Mouse (Mus musculus) lung, postnatal 0 days (tissue): ENCODE results near the gene Scn4a. TPM values are rescaled to one million over a fixed set of nuclear protein-coding genes. Genes with fewer than 3 reads are reported as not detected.

ENCODE experiments used
- ATAC-seq: fragments of 200-750 bp; cut with Nextera tagmentation; 2 replicates; pipeline ENCODE4 v1.8.0; 2017; ENCODE audit warnings: moderate library complexity
- DNase-seq: peaks from one replicate; pipeline ENCODE4 v3.0.0-alpha.2; 2016; ENCODE audit warnings: low spot score
- H3K27ac ChIP-seq: fragments of 300-500 bp; sonication (generic); 2 replicates; pipeline ENCODE4 v1.5.1; 2014; ENCODE audit warnings: antibody characterized with exemption, mild to moderate bottlenecking, low read length, mixed read lengths
- H3K27me3 ChIP-seq: fragments of 300-500 bp; sonication (generic); replicated peaks from 2 replicates; pipeline ENCODE4 v1.6.1; 2014; ENCODE audit warnings: low read length, mixed read lengths; ENCODE audit not compliant: insufficient read depth
- H3K36me3 ChIP-seq: fragments of 300-500 bp; sonication (generic); 2 replicates; pipeline ENCODE4 v1.6.1; 2014; ENCODE audit warnings: low read length, mixed read lengths; ENCODE audit not compliant: insufficient read depth
- H3K4me1 ChIP-seq: fragments of 300-500 bp; sonication (generic); 2 replicates; pipeline ENCODE4 v1.6.1; 2014; ENCODE audit warnings: antibody characterized with exemption, low read depth, low read length, mixed read lengths; ENCODE audit not compliant: insufficient read depth
- H3K4me2 ChIP-seq: fragments of 300-500 bp; sonication (generic); replicated peaks from 2 replicates; pipeline ENCODE4 v1.6.1; 2014; ENCODE audit warnings: low read depth, mild to moderate bottlenecking, low read length, moderate library complexity, mixed read lengths
- H3K4me3 ChIP-seq: fragments of 300-500 bp; sonication (generic); 2 replicates; pipeline ENCODE4 v1.5.1; 2014; ENCODE audit warnings: low read depth, low read length
- H3K9ac ChIP-seq: fragments of 300-500 bp; sonication (generic); replicated peaks from 2 replicates; pipeline ENCODE4 v1.6.1; 2014; ENCODE audit warnings: low read depth, mild to moderate bottlenecking
- H3K9me3 ChIP-seq: fragments of 300-500 bp; sonication (generic); 2 replicates; pipeline ENCODE4 v1.6.1; 2016; ENCODE audit warnings: low read length, mixed read lengths
- CTCF ChIP-seq: IDR thresholded peaks from 2 replicates; pipeline ENCODE4 v1.5.1; 2016; ENCODE audit warnings: antibody characterized with exemption, mild to moderate bottlenecking
- EP300 ChIP-seq: IDR thresholded peaks from 2 replicates; pipeline ENCODE4 v1.6.1; 2016; ENCODE audit warnings: antibody characterized with exemption, mild to moderate bottlenecking, control low read depth
- WGBS: fragments of 180-500 bp; shearing (Covaris S2); extraction: QIAGEN DNeasy Blood & Tissue Kit; methylation state at CpG from one replicate; pipeline ENCODE4 v1.1.7; 2014; 5-methylcytosine and 5-hydroxymethylcytosine counted together
- polyA plus RNA-seq: library from polyadenylated mRNA; unstranded; fragments of >200 nt; fragmentation: Nextera tagmentation; extraction: Ambion mirVana; gene quantifications from 2 replicates; pipeline ENCODE4 v1.2.1, GENCODE M21; 2015

Scn4a gene
- polyA plus RNA-seq, 1 experiment from 2014 or later, result 0.04 TPM

DNA sequence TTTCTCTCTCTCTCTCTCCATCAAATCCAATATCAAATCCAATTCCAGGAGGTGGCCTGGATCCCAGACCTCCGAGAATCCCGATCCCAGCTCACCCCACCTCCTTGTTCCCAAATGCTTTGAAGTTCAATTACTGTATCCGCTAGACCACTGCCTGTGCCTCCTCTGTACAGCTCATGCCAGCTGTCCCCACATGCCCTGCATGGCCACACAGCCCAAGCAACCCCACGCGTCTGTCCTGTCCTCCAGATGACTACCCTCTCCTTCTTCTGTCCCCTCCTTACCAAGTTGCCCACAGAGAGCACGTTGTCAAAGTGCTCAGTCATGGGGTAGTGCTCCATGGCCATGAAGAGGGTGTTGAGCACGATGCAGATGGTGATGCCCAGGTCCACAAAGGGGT is 14.2 kb downstream of the Scn4a start:
- DNase-seq (no peak), ATAC-seq (no peak)
- TF ChIP-seq CTCF, result no peak
- no peak for TF ChIP-seq EP300
- H3K9me3 ChIP-seq, result no peaks in the 10 kb centered on the region
- WGBS, result 77% methylated on average over 7 of the region's 7 CpGs
- H3K9ac ChIP-seq, result no peak overlapping the region
- no peaks in the 10 kb centered on the region for H3K4me1 ChIP-seq
- no peaks in the 10 kb centered on the region for H3K36me3 ChIP-seq
- H3K4me2 ChIP-seq, result no peak overlapping the region
- H3K27ac ChIP-seq, result no peak overlapping the region
- no peaks in the 10 kb centered on the region for H3K27me3 ChIP-seq
- no peak overlapping the region for H3K4me3 ChIP-seq

GRCm38 (mm10) chr11:106338029-106338428 is 15.1 kb downstream of the Scn4a start:
- TF ChIP-seq CTCF, result no peak
- no peak for TF ChIP-seq EP300
- Histone ChIP-seq H3K4me2 (no peak overlapping the region), H3K27ac (no peak overlapping the region), H3K9ac (no peak overlapping the region), H3K9me3 (no peaks in the 10 kb centered on the region), H3K4me1 (no peaks in the 10 kb centered on the region), H3K36me3 (no peaks in the 10 kb centered on the region), H3K4me3 (no peak overlapping the region), H3K27me3 (no peaks in the 10 kb centered on the region)
- WGBS, result 74% methylated on average over 5 of the region's 5 CpGs
- DNase-seq (no peak), ATAC-seq (no peak)

DNA sequence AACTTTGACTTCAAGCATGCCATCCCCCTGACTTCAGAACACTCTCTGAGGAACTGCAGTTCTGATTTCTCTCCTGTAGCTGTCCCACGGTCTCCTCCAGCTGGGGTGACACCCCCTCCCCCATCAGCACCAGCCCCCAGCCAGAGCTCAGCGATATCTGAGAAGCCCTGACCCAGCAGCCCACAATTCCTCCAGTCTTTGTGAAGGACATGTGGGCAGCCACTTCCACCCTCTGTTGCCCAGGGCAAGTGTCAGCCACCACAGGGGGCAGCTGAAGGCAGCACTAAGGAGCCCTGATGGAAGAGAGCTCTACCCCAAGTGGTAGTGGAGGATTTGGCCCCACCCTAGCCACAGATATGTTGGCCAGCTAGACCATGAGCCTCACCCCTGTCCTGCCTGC is 19.0 kb downstream of the Scn4a start:
- Histone ChIP-seq H3K36me3 (no peaks in the 10 kb centered on the region), H3K4me3 (no peak overlapping the region), H3K4me2 (no peak overlapping the region), H3K9ac (no peak overlapping the region), H3K9me3 (no peaks in the 10 kb centered on the region), H3K4me1 (no peaks in the 10 kb centered on the region), H3K27ac (no peak overlapping the region), H3K27me3 (no peaks in the 10 kb centered on the region)
- WGBS, result 9% methylated on average over 2 of the region's 2 CpGs
- no peak for TF ChIP-seq CTCF
- no peak for TF ChIP-seq EP300
- DNase-seq, result no peak
- no peak for ATAC-seq

- H3K9ac ChIP-seq, result no peak overlapping the region
- H3K4me3 ChIP-seq, result no peak overlapping the region
- no peak overlapping the region for H3K27ac ChIP-seq
- H3K4me2 ChIP-seq, result no peak overlapping the region
- DNase-seq (no peak), ATAC-seq (no peak)
- H3K36me3 ChIP-seq, result no peaks in the 10 kb centered on the region
- no peaks in the 10 kb centered on the region for H3K9me3 ChIP-seq
- H3K27me3 ChIP-seq, result no peaks in the 10 kb centered on the region
- no peaks in the 10 kb centered on the region for H3K4me1 ChIP-seq
- 29% methylated on average over 4 of the region's 4 CpGs for WGBS
- no peak for TF ChIP-seq CTCF
- no peak for TF ChIP-seq EP300
These were observed 20.6 kb downstream of the Scn4a start for GRCm38 (mm10) chr11:106332458-106332857.

DNA sequence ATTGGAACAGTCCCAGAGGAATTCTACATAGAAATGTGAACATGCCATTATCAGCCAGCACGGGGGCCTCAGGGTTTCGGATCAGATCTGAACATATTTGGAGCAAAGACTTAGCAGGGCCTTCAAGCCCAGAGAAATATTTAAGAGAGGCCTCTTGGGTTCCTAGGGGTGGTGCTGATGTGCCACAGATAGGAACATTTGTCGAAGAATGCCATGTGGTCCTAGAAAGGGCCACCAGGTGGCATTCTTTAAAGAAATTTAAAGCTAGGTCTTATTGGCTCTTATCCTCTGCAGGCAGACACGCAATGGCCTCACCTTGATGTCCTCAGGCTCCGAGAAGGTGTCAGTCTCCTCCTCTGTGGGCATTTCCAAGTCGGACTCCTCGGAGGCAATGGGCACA is 23.4 kb downstream of the Scn4a start:
- DNase-seq (peak; percentile 75), ATAC-seq (peak; percentile 71)
- 34% methylated on average over 7 of the region's 7 CpGs for WGBS
- no peak overlapping the region for H3K27ac ChIP-seq
- H3K36me3 ChIP-seq, result no peaks in the 10 kb centered on the region
- no peak overlapping the region for H3K4me2 ChIP-seq
- no peaks in the 10 kb centered on the region for H3K9me3 ChIP-seq
- TF ChIP-seq EP300 (no peak), CTCF (peak; percentile 78)
- H3K4me1 ChIP-seq, result no peaks in the 10 kb centered on the region
- H3K9ac ChIP-seq, result no peak overlapping the region
- no peak overlapping the region for H3K4me3 ChIP-seq
- no peaks in the 10 kb centered on the region for H3K27me3 ChIP-seq

DNA sequence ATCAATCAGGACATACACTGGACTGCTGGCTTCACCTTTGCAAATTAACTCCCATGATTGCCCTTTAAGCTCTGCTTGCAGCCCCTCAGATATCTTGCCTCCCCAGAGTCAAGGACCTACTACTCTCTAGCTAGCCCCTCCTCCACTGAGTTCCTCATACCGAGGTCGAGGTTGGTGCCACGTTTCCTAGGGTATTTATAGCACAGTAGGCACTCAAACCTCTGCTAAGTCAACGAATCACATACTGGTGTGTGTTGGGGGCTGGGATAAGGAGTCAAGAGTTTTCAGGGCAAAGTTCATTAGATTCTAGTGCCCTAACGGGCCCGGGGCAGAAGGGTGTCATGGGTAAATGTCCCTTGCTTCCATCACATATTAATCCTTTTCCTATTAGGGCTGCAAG is 24.0 kb downstream of the Scn4a start:
- TF ChIP-seq EP300 (no peak), CTCF (no peak)
- Histone ChIP-seq H3K36me3 (no peaks in the 10 kb centered on the region), H3K27ac (no peak overlapping the region), H3K4me1 (no peaks in the 10 kb centered on the region), H3K4me3 (no peak overlapping the region), H3K9me3 (no peaks in the 10 kb centered on the region), H3K4me2 (no peak overlapping the region), H3K9ac (no peak overlapping the region), H3K27me3 (no peaks in the 10 kb centered on the region)
- peak; percentile 46 for DNase-seq
- 30% methylated on average over 6 of the region's 6 CpGs for WGBS
- ATAC-seq, result peak; percentile 27; the same call in 1 of the 2 replicates

DNA sequence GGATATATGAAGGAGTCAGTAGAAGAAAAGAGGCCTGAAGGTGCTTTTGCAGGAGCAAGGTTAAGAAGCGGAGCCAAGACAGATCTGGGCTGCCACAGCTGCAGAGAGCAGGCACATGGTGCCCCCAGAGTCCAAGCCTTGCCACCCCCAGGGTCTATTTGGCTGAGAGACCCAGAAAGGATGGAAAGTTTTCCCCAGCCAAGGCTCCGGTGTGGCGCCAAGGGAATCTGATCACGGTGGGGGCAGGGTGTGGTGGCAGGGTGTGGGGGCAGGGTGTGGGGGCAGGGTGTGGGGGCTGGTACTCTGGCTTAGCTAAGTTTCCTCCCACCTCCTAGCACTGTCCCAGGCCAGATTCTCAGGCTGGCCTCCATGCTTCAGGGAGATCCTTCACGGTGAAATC is 24.6 kb downstream of the Scn4a start:
- ATAC-seq (no peak), DNase-seq (no peak)
- Histone ChIP-seq H3K36me3 (no peaks in the 10 kb centered on the region), H3K9ac (no peak overlapping the region), H3K4me3 (no peak overlapping the region), H3K9me3 (no peaks in the 10 kb centered on the region), H3K27ac (no peak overlapping the region), H3K4me1 (no peaks in the 10 kb centered on the region), H3K27me3 (no peaks in the 10 kb centered on the region), H3K4me2 (no peak overlapping the region)
- 50% methylated on average over 5 of the region's 5 CpGs for WGBS
- TF ChIP-seq CTCF, result no peak
- no peak for TF ChIP-seq EP300
